Mouse (Mus musculus) forebrain, embryonic 11.5 days (tissue): Measurements from ENCODE around the gene A830031A19Rik. TPM values are rescaled to one million over a fixed set of nuclear protein-coding genes. Genes with fewer than 3 reads are reported as not detected.
A peak's percentile ranks its signal among the peaks of the same experiment; 100 is the strongest.

Experiments used
- ATAC-seq: fragments of 200-750 bp; cut with Nextera tagmentation; replicated peaks from 2 replicates; pipeline ENCODE4 v1.8.0; 2017; ENCODE audit warnings: moderate TSS enrichment; ENCODE audit not compliant: low FRiP score
- DNase-seq: peaks from one replicate; pipeline ENCODE4 v3.0.0-alpha.2; 2017; ENCODE audit warnings: low spot score
- H3K27ac ChIP-seq: fragments of 300-500 bp; sonication (generic); 2 replicates; pipeline ENCODE4 v1.5.1; 2014; ENCODE audit warnings: low read depth, low read length
- H3K27me3 ChIP-seq: fragments of 300-500 bp; sonication (generic); 2 replicates; pipeline ENCODE4 v1.6.1; 2014; ENCODE audit warnings: mild to moderate bottlenecking, low read length, mixed read lengths; ENCODE audit not compliant: control insufficient read depth, insufficient read depth
- H3K36me3 ChIP-seq: fragments of 300-500 bp; sonication (generic); 2 replicates; pipeline ENCODE4 v1.6.1; 2014; ENCODE audit warnings: mild to moderate bottlenecking, low read length, moderate library complexity, mixed read lengths; ENCODE audit not compliant: control insufficient read depth, insufficient read depth
- H3K4me1 ChIP-seq: fragments of 300-500 bp; sonication (generic); replicated peaks from 2 replicates; pipeline ENCODE4 v1.6.1; 2014; ENCODE audit warnings: low read length, mixed read lengths; ENCODE audit not compliant: control insufficient read depth, insufficient read depth
- H3K4me2 ChIP-seq: fragments of 300-500 bp; sonication (generic); 2 replicates; pipeline ENCODE4 v1.6.1; 2014; ENCODE audit warnings: low read depth, mild to moderate bottlenecking, low read length, moderate library complexity, mixed read lengths; ENCODE audit not compliant: severe bottlenecking
- H3K4me3 ChIP-seq: fragments of 300-500 bp; sonication (generic); 2 replicates; pipeline ENCODE4 v1.5.1; 2014; ENCODE audit warnings: low read depth, low read length
- H3K9ac ChIP-seq: fragments of 300-500 bp; sonication (generic); 2 replicates; pipeline ENCODE4 v1.6.1; 2014; ENCODE audit warnings: low read length
- H3K9me3 ChIP-seq: fragments of 300-500 bp; sonication (generic); 2 replicates; pipeline ENCODE4 v1.6.1; 2016; ENCODE audit warnings: low read length, mixed read lengths; ENCODE audit not compliant: control insufficient read depth
- WGBS: fragments of 180-500 bp; shearing (Covaris S2); extraction: QIAGEN DNeasy Blood & Tissue Kit; methylation state at CpG from one replicate; pipeline ENCODE4 v1.1.7; 2014; 5-methylcytosine and 5-hydroxymethylcytosine counted together
- polyA plus RNA-seq: library from polyadenylated mRNA; unstranded; fragments of >200 nt; fragmentation: Nextera tagmentation; extraction: Ambion mirVana; gene quantifications from 2 replicates; pipeline ENCODE4 v1.2.1, GENCODE M21; 2014

The A830031A19Rik gene
- polyA plus RNA-seq, 1 experiment from 2014 or later = not detected

DNA sequence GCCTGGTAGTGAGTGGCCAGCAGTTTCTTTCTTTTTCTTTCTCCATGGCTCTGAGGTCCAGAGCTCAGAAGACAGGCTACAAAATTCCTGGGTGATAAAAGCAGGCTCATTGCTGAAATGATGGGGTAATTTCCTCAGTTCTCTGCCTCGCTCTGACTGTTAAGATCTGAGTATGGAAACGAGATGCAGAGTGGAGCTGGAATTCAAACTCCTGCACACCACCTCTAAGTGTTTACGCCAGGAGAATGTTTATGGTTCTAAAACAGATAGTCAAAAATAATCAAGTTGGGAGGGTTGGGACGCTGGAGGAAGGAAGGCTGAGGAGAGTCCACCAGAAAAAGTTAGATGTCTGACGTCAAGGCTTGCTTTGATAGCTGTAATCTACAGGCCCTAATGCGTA, 10.6 kb downstream of the A830031A19Rik start:
- Histone ChIP-seq H3K9me3 (no peaks in the 10 kb centered on the region), H3K27me3 (peaks cover 2% of the 10 kb centered on the region; the same call in 1 of the 2 replicates), H3K27ac (no peak overlapping the region), H3K4me1 (peaks cover 6% of the 10 kb centered on the region; the same call in 1 of the 2 replicates), H3K9ac (no peak overlapping the region), H3K4me3 (no peak overlapping the region), H3K4me2 (no peak overlapping the region), H3K36me3 (no peaks in the 10 kb centered on the region)
- WGBS = 85% methylated on average over 6 of the region's 6 CpGs
- no peak for DNase-seq
- ATAC-seq = no peak

DNA sequence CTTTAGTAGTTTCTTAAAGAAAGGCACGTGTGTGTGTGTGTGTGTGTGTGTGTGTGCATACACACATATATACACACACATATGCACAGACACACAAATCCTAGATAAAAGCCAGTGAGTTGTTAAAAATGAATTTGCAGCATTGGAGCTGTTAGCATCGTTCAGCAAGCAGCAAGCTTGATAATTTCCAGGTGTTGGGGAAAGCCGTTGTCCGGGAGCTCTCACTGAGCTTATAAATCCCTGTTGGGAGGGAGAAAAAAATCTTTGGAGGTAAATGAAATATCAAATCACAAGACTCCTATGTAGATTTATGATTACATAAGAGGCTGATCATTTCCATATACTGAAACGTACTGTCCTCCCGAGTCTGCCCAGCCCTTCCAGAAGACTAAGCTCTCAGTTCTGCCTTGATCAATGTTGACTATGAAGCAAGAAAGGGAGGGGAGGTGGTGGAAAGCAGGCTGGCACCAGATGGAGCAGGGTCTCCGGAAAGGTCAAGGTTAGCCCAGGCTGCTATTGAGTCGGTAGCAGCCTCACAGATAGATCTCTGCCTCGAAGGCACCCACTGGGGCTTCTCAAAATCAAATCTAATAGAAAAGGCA, 12.3 kb downstream of the A830031A19Rik start:
- ATAC-seq = 0 out of 2 replicates have a peak, but pooled peaks have one; percentile 14
- Histone ChIP-seq H3K4me3 (no peak overlapping the region), H3K4me1 (peaks cover 6% of the 10 kb centered on the region; the same call in 1 of the 2 replicates), H3K4me2 (no peak overlapping the region), H3K9me3 (no peaks in the 10 kb centered on the region), H3K27me3 (peaks cover 2% of the 10 kb centered on the region; the same call in 1 of the 2 replicates), H3K27ac (no peak overlapping the region), H3K9ac (peak overlapping the region; percentile 23; the same call in 1 of the 2 replicates), H3K36me3 (no peaks in the 10 kb centered on the region)
- no peak for DNase-seq
- WGBS = 33% methylated on average over 9 of the region's 9 CpGs

DNA sequence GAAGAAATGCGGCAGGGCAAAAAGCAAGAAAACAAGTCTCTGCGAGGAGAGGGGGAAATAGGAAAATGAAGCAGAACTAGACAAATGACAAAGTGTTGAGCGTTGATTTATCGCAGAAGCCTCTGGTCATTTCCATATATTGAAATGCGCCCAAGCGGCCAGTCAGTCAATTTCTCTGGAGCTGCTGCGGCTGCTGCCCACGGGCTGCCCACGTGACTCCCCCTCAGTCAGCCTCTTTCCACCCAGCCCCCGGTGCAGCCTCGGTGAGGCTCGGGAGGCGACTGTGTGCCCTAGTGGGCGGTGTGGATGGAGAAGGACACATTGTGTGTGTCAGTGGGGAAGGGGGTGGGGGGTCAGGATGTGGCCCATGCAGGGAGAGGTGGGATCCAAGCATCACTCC, 13.0 kb downstream of the A830031A19Rik start:
- Histone ChIP-seq H3K4me1 (peaks cover 6% of the 10 kb centered on the region; the same call in 1 of the 2 replicates), H3K27me3 (peaks cover 2% of the 10 kb centered on the region; the same call in 1 of the 2 replicates), H3K9ac (peak overlapping the region; percentile 37), H3K36me3 (no peaks in the 10 kb centered on the region), H3K27ac (no peak overlapping the region), H3K9me3 (no peaks in the 10 kb centered on the region), H3K4me3 (peak overlapping the region; percentile 24), H3K4me2 (peak overlapping the region; percentile 70)
- WGBS = under 1% methylated on average over 14 of the region's 14 CpGs
- peak; percentile 78 for ATAC-seq
- peak; percentile 69 for DNase-seq

DNA sequence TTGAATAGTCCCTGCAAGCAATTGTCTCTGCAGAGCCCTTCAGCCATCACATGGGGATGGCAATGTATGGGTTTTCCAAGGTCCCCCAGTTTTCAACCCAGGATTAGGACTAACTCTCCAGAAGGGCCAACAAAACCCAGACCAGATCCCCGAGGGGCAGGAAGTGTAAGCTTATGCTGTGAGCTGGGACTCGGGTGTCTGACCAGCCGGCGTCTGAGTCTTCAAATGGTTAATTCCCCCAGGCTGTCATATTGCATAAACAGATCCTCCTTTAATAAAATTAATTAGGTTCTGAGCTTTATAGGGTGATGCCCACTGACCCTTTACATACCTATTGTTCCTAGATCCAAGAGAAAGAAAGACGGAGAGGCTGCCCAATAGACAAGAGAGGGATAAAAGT, 14.4 kb downstream of the A830031A19Rik start:
- Histone ChIP-seq H3K36me3 (no peaks in the 10 kb centered on the region), H3K27ac (no peak overlapping the region), H3K4me2 (peak overlapping the region; percentile 53), H3K9ac (peak overlapping the region; percentile 0; the same call in 1 of the 2 replicates), H3K4me3 (no peak overlapping the region; the same call in 1 of the 2 replicates), H3K4me1 (peaks cover 6% of the 10 kb centered on the region; the same call in 1 of the 2 replicates), H3K9me3 (no peaks in the 10 kb centered on the region), H3K27me3 (peaks cover 2% of the 10 kb centered on the region; the same call in 1 of the 2 replicates)
- WGBS = 1% methylated on average over 5 of the region's 5 CpGs
- DNase-seq (no peak), ATAC-seq (peak; percentile 44)

DNA sequence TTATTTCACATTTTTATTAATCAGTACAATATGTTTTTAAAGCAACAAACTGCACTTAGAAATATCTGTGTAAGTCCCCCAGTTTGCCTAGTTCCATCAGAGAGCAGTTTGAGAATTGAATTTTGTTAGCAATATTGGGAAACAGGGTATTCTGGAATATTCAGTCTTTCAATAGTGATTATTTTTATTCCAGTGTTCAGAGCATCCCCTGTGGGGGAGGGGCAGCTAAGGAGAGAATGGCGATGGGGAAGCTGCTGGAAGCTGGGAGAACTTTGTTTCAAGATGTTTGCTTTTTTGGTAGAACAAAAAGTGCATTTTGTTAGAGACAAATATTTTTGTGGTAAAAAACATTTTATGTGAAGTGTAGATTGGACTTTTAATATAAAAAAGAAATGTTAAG, 15.7 kb downstream of the A830031A19Rik start:
- no peaks in the 10 kb centered on the region for H3K9me3 ChIP-seq
- no peaks in the 10 kb centered on the region for H3K36me3 ChIP-seq
- H3K9ac ChIP-seq = no peak overlapping the region
- no peak overlapping the region for H3K4me2 ChIP-seq
- peaks cover 6% of the 10 kb centered on the region; the same call in 1 of the 2 replicates for H3K4me1 ChIP-seq
- peaks cover 2% of the 10 kb centered on the region; the same call in 1 of the 2 replicates for H3K27me3 ChIP-seq
- no peak overlapping the region for H3K4me3 ChIP-seq
- DNase-seq (no peak), ATAC-seq (no peak)
- 8% methylated on average over 1 of the region's 1 CpGs for WGBS
- H3K27ac ChIP-seq = no peak overlapping the region

DNA sequence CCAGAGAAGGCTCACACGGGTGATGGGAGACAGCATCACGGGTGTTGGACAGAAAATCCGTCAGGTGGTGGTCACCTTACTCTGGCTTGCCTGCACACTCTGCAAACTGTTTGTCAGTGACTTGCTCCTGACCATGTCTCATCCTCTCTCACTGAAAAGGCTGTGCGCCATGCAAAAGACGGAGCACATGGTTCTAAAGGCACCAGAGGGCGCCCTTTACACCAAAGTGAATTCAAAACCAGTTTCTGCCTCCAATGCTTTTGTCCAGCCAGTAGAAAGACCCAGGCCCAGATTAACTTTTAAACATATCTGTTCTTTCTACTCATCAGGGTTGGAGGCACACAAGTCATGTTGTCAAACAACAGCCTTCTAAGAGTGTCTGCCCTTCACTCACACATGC, 22.0 kb downstream of the A830031A19Rik start:
- Histone ChIP-seq H3K9ac (no peak overlapping the region), H3K4me1 (peaks cover 2% of the 10 kb centered on the region; the same call in 1 of the 2 replicates), H3K27ac (no peak overlapping the region), H3K36me3 (no peaks in the 10 kb centered on the region), H3K9me3 (no peaks in the 10 kb centered on the region), H3K4me3 (no peak overlapping the region), H3K4me2 (no peak overlapping the region), H3K27me3 (no peaks in the 10 kb centered on the region)
- no peak for DNase-seq
- 63% methylated on average over 6 of the region's 6 CpGs for WGBS
- no peak for ATAC-seq

DNA sequence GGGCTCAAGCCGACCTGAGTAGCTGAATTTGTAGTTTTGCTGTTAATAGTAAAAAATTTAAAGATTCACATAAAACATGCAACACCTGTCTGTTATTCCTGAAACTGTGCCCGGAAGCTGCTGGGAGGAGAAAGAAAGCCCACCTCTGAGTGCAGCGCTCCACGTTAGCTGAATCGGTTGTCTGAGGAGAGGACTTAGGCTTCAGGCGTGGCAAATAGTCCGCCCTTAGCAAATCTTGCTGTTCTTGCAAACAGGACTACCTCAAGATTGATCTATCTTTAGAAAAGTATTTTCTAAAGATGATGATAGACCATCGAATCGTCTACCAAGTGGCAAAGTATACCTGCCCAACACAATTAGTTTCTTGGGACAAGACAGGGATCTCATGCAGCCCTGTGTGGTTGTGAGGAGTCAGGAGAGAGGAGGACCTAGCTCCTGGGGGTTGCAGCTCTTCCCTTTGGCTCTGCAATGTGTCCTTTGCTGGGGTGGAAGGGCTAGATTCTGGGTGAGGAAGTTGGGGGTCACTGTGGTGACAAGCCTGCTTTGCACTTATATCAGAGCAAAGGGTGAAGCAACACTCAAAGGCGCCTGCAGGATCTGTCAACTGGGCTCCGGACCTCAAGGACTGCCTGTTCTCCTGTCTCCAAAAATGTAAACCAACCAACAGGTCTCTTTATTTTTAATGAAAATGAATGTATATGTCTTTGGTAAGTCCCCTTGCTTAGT, 24.7 kb downstream of the A830031A19Rik start:
- H3K27ac ChIP-seq = no peak overlapping the region
- DNase-seq (no peak), ATAC-seq (no peak)
- H3K4me2 ChIP-seq = no peak overlapping the region
- H3K36me3 ChIP-seq = no peaks in the 10 kb centered on the region
- no peaks in the 10 kb centered on the region for H3K9me3 ChIP-seq
- 80% methylated on average over 11 of the region's 11 CpGs for WGBS
- H3K4me3 ChIP-seq = no peak overlapping the region
- H3K27me3 ChIP-seq = no peaks in the 10 kb centered on the region
- H3K4me1 ChIP-seq = peaks cover 2% of the 10 kb centered on the region; the same call in 1 of the 2 replicates
- peak overlapping the region; percentile 71; the same call in 1 of the 2 replicates for H3K9ac ChIP-seq

DNA sequence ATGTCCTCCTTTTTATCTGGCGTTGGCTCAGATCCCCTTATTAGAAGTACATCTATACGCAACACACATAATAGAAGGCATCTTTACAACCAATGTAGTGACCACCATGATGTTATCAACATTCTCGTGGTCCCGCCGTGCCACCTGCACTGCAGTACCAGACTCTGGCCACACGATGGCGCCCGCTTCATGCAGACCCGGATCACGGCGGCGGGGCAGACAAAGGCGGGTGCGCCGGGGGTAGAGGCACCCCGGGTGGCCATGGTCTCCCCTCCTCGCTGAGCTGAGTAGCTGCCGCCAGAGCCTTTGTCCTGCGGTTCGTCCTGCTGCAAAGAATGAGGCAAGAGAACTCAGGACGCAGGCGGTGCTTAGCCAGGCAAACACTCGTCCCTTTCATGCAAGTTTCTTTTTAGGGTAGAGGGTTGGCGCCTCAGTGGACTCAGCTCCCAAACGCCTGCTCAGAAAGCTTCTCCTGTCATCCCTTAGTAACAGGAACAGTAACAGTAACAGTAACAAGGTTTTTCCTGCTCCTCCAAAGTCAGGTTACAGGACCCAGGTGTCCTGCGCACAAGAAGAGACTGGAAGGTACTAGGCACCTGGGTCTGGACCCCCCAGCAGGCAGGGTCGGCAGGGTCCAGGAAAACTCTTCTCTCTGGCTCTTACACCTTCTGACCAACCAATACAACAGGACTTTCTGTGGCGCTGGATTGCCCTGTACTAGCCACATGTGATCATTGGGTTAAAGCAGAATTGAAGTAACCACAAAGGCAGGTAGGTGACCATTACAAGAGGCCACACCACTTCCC, 25.4 kb downstream of the A830031A19Rik start:
- peak overlapping the region; percentile 71 for H3K9ac ChIP-seq
- H3K36me3 ChIP-seq = no peaks in the 10 kb centered on the region
- no peaks in the 10 kb centered on the region for H3K27me3 ChIP-seq
- H3K4me2 ChIP-seq = peak overlapping the region; percentile 58
- peaks cover 2% of the 10 kb centered on the region; the same call in 1 of the 2 replicates for H3K4me1 ChIP-seq
- no peak overlapping the region for H3K27ac ChIP-seq
- H3K4me3 ChIP-seq = peak overlapping the region; percentile 35
- WGBS = 4% methylated on average over 28 of the region's 28 CpGs
- H3K9me3 ChIP-seq = no peaks in the 10 kb centered on the region
- DNase-seq (peak; percentile 95), ATAC-seq (peak; percentile 92)
